Mouse (Mus musculus) neutrophil, adult 65 days (primary cell): ENCODE data around the gene Tctex1d4. TPM values are rescaled to one million over a fixed set of nuclear protein-coding genes. Genes with fewer than 3 reads are reported as not detected.

ENCODE experiments used
- total RNA-seq: library from RNA; stranded (reverse); gene quantifications from 2 replicates; pipeline ENCODE4 v1.2.4, GENCODE M21; 2023

The Tctex1d4 gene
- 0.69 and 1.1 TPM in 2 replicates for total RNA-seq

GRCm38 (mm10) chr4:117126675-117127290, at the start of gene Tctex1d4:
Gene Tctex1d4, plus strand, starts transcription at chr4:117126794.

GRCm38 (mm10) chr4:117095551-117096452, 30.8 kb upstream of the Tctex1d4 start, which contains the start of gene Ptch2:
Gene Ptch2, plus strand, starts transcription at chr4:117096075.

GRCm38 (mm10) chr4:117125348-117125909, 1.2 kb upstream of the Tctex1d4 start, which contains the start of gene Btbd19:
Gene Btbd19, minus strand, starts transcription at chr4:117125725.

GRCm38 (mm10) chr4:117133817-117134600, 7.4 kb downstream of the Tctex1d4 start, which contains the start of gene Plk3:
Gene Plk3, minus strand, starts transcription at chr4:117133963.

GRCm38 (mm10) chr4:117155792-117156355, 29.3 kb downstream of the Tctex1d4 start, which contains the start of gene Rps8:
Gene Rps8, minus strand, starts transcription at chr4:117156243.

Other genes with a start within 250 kb of the Tctex1d4 start
- gene Zswim5, start 249.4 kb upstream of the Tctex1d4 start, total RNA-seq = not detected in 2 replicates
- 30.5 and 44.3 TPM in 2 replicates for gene Urod, start 132.4 kb upstream of the Tctex1d4 start, total RNA-seq
- gene Hectd3, start 131.5 kb upstream of the Tctex1d4 start, total RNA-seq = 28.2 and 42.0 TPM in 2 replicates
- gene Eif2b3, start 107.4 kb upstream of the Tctex1d4 start, total RNA-seq = 2.9 and 3.8 TPM in 2 replicates
- 2.7 and 6.0 TPM in 2 replicates for gene Ptch2, start 30.7 kb upstream of the Tctex1d4 start, total RNA-seq
- gene Btbd19, start 1.1 kb upstream of the Tctex1d4 start, total RNA-seq = 31.9 and 50.6 TPM in 2 replicates
- gene Plk3, start 7.2 kb downstream of the Tctex1d4 start, total RNA-seq = 385 and 528 TPM in 2 replicates
- 525 and 591 TPM in 2 replicates for gene Rps8, start 29.4 kb downstream of the Tctex1d4 start, total RNA-seq
- 15.8 and 17.1 TPM in 2 replicates for gene Kif2c, start 55.8 kb downstream of the Tctex1d4 start, total RNA-seq
- 0.45 and 1.5 TPM in 2 replicates for gene Tmem53, start 125.2 kb downstream of the Tctex1d4 start, total RNA-seq
- gene Armh1, start 125.3 kb downstream of the Tctex1d4 start, total RNA-seq = not detected in 2 replicates